Mouse (Mus musculus) lung, postnatal 14 days (tissue): ENCODE measurements around the gene Pcdh11x.
"Not testable (repeated sequence)": the region's sequence is repeated elsewhere in the genome, so short reads cannot be mapped to it uniquely, and the experiment has no call there.

Source experiments
- DNase-seq: peaks from one replicate; pipeline ENCODE4 v3.0.0; 2021

The Pcdh11x gene

GRCm38 (mm10) chrX:120290011-120290899, at the start of gene Pcdh11x:
Pcdh11x (plus strand) TSS chrX:120290259.
- no peak for DNase-seq

- no peak for DNase-seq
Measured at GRCm38 (mm10) chrX:120260089-120260488, 30.0 kb upstream of the Pcdh11x start.

- DNase-seq: no peak
Measured at GRCm38 (mm10) chrX:120285522-120285921, 4.5 kb upstream of the Pcdh11x start.

GRCm38 (mm10) chrX:120287502-120287901, 2.6 kb upstream of the Pcdh11x start:
- no peak for DNase-seq

GRCm38 (mm10) chrX:120290900-120291280, 831 bp downstream of the Pcdh11x start:
- no peak for DNase-seq

GRCm38 (mm10) chrX:120291696-120292095, 1.6 kb downstream of the Pcdh11x start:
- no peak for DNase-seq

- DNase-seq: no peak
Measured at GRCm38 (mm10) chrX:120292832-120293750, 3.0 kb downstream of the Pcdh11x start.

- DNase-seq: no peak
Measured at GRCm38 (mm10) chrX:120301469-120302175, 11.6 kb downstream of the Pcdh11x start.

GRCm38 (mm10) chrX:120312995-120313394, 22.9 kb downstream of the Pcdh11x start, which contains the start of gene H2afb3:
H2afb3 (minus strand) TSS chrX:120313095.
- DNase-seq: not testable (repeated sequence)

- DNase-seq: no peak
Measured at GRCm38 (mm10) chrX:120466225-120466624, 176.2 kb downstream of the Pcdh11x start.

GRCm38 (mm10) chrX:120486428-120486827, 196.4 kb downstream of the Pcdh11x start:
- no peak for DNase-seq

GRCm38 (mm10) chrX:120524986-120525385, 234.9 kb downstream of the Pcdh11x start:
- DNase-seq: no peak

- DNase-seq: no peak
Measured at GRCm38 (mm10) chrX:120599309-120599708, 309.2 kb downstream of the Pcdh11x start.

GRCm38 (mm10) chrX:120618460-120618859, 328.4 kb downstream of the Pcdh11x start:
- no peak for DNase-seq

GRCm38 (mm10) chrX:120670236-120670635, 380.2 kb downstream of the Pcdh11x start:
- DNase-seq: not testable (repeated sequence)

- no peak for DNase-seq
Measured at GRCm38 (mm10) chrX:120734144-120734543, 444.1 kb downstream of the Pcdh11x start.

GRCm38 (mm10) chrX:120735792-120736191, 445.7 kb downstream of the Pcdh11x start:
- DNase-seq: no peak

GRCm38 (mm10) chrX:120944556-120944955, 654.5 kb downstream of the Pcdh11x start:
- DNase-seq: no peak
